Mouse (Mus musculus) liver, postnatal 0 days (tissue): ENCODE measurements at regions not wholly inside any gene's neighbourhood (a gene's known extent, or its start where the extent isn't known, plus 50 kb on each side); places are given as distances from the start of the nearest gene placed in this dataset.

Experiments
- ATAC-seq: fragments of 200-750 bp; cut with Nextera tagmentation; 2 replicates; pipeline ENCODE4 v1.8.0; 2017; ENCODE audit warnings: mild to moderate bottlenecking, moderate library complexity
- DNase-seq: peaks from one replicate; pipeline ENCODE4 v3.0.0-alpha.2; 2016
- H3K27ac ChIP-seq: fragments of 300-500 bp; sonication (generic); 2 replicates; pipeline ENCODE4 v1.5.1; 2014; ENCODE audit warnings: antibody characterized with exemption, moderate library complexity, mild to moderate bottlenecking, low read depth
- H3K27me3 ChIP-seq: fragments of 300-500 bp; sonication (generic); 2 replicates; pipeline ENCODE4 v1.6.1; 2014; ENCODE audit warnings: low read length, control low read depth, mixed read lengths; ENCODE audit not compliant: insufficient read depth
- H3K36me3 ChIP-seq: fragments of 300-500 bp; sonication (generic); replicated peaks from 2 replicates; pipeline ENCODE4 v1.6.1; 2014; ENCODE audit warnings: mild to moderate bottlenecking, control low read depth, low read length, moderate library complexity, mixed read lengths; ENCODE audit not compliant: insufficient read depth
- H3K4me1 ChIP-seq: fragments of 300-500 bp; sonication (generic); 2 replicates; pipeline ENCODE4 v1.6.1; 2014; ENCODE audit warnings: antibody characterized with exemption, mild to moderate bottlenecking, control low read depth; ENCODE audit not compliant: insufficient read depth
- H3K4me2 ChIP-seq: fragments of 300-500 bp; sonication (generic); 2 replicates; pipeline ENCODE4 v1.6.1; 2014; ENCODE audit warnings: low read depth, mild to moderate bottlenecking, low read length, moderate library complexity, mixed read lengths
- H3K4me3 ChIP-seq: fragments of 300-500 bp; sonication (generic); 2 replicates; pipeline ENCODE4 v1.5.1; 2014; ENCODE audit warnings: low read depth, low read length
- H3K9ac ChIP-seq: fragments of 300-500 bp; sonication (generic); replicated peaks from 2 replicates; pipeline ENCODE4 v1.6.1; 2014; ENCODE audit warnings: mild to moderate bottlenecking, moderate library complexity
- H3K9me3 ChIP-seq: fragments of 300-500 bp; sonication (generic); 2 replicates; pipeline ENCODE4 v1.6.1; 2016; ENCODE audit warnings: mild to moderate bottlenecking, control low read depth, low read length, mixed read lengths
- CTCF ChIP-seq: sonication (generic); IDR thresholded peaks from 2 replicates; pipeline ENCODE4 v1.5.1; 2016; ENCODE audit warnings: antibody characterized with exemption, low read depth
- EP300 ChIP-seq: IDR thresholded peaks from 2 replicates; pipeline ENCODE4 v1.6.1; 2016; ENCODE audit warnings: antibody characterized with exemption, low read depth, mild to moderate bottlenecking
- WGBS: fragments of 180-500 bp; shearing (Covaris S2); extraction: QIAGEN DNeasy Blood & Tissue Kit; methylation state at CpG from one replicate; pipeline ENCODE4 v1.1.7; 2014; ENCODE audit not compliant: insufficient replicate concordance; 5-methylcytosine and 5-hydroxymethylcytosine counted together

DNA sequence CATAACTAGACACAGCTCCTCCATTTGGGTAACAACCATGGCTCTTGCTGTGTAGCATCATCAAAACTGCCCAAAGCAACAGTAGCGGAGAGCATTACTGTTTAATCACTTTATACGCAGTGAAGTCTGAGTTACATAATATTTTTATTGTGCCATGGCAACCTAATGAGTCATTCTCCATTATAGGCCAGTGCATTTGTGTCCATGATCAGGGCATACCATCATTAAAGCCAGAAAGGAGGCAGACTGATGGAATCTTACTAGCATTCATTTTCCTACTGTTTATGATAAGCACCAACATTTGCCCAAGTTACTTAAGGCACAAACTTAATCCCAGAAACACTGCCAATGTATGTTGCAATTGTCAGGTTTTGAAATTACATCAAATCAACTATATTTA, 3601.2 kb upstream of the Gm7489 start:
- no peak overlapping the region for H3K4me2 ChIP-seq
- no peaks in the 10 kb centered on the region for H3K36me3 ChIP-seq
- no peak overlapping the region for H3K27ac ChIP-seq
- no peaks in the 10 kb centered on the region for H3K9me3 ChIP-seq
- no peak for DNase-seq
- H3K27me3 ChIP-seq = no peaks in the 10 kb centered on the region
- H3K4me1 ChIP-seq = no peaks in the 10 kb centered on the region
- no peak for ATAC-seq
- H3K9ac ChIP-seq = no peak overlapping the region
- no peak overlapping the region for H3K4me3 ChIP-seq
- TF ChIP-seq CTCF = no peak
- TF ChIP-seq EP300 = no peak
- 85% methylated on average over 2 of the region's 2 CpGs for WGBS

DNA sequence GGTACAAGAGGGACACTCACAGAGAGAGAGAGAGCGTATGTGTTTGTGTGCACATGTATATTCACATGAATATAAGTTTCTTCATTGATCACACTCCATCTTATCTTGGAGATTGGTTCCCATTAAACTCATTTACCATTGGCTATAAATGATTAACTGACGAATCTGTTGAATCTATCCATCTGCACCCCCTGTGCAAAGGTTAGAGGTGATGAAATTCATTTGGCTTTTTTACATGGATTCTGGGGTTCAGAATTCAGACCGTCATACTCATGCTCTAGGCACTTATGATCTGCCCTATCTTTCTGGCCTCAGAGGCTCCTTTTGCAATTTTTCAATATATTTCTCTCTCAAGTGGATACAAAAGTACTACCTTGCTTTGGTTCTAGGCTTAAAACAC, 3582.9 kb upstream of the Gm7489 start:
- DNase-seq (no peak), ATAC-seq (peak; percentile 38; the same call in 1 of the 2 replicates)
- H3K4me1 ChIP-seq = 0 out of 2 replicates have a peak, but pooled peaks cover 4% of the 10 kb centered on the region
- H3K9me3 ChIP-seq = no peaks in the 10 kb centered on the region
- H3K27me3 ChIP-seq = no peaks in the 10 kb centered on the region
- H3K27ac ChIP-seq = no peak overlapping the region
- TF ChIP-seq EP300 (no peak), CTCF (no peak)
- H3K4me2 ChIP-seq = no peak overlapping the region
- H3K4me3 ChIP-seq = no peak overlapping the region
- 63% methylated on average over 3 of the region's 3 CpGs for WGBS
- no peaks in the 10 kb centered on the region for H3K36me3 ChIP-seq
- H3K9ac ChIP-seq = no peak overlapping the region

DNA sequence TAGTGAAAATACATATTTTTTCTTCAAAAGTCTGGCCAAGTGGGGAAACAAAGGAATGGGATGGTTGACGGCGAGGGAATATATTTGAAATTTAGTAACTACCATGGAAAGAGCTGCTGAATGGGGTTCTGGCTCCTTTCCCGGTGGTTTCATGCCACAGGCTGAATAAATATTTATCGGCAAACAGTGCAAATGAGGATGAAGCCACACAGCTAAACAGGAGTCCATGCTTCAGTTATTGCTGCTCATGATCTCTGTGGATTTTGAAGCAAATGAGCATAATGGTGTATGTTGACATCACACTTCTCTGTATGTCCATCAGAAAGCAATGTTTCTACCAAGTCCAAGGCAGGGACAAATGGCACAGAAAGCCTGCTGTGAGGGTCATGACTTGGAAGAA, 3580.6 kb upstream of the Gm7489 start:
- H3K9me3 ChIP-seq = no peaks in the 10 kb centered on the region
- H3K27me3 ChIP-seq = no peaks in the 10 kb centered on the region
- 61% methylated on average over 4 of the region's 4 CpGs for WGBS
- peak; percentile 53; the same call in 1 of the 2 replicates for ATAC-seq
- no peak overlapping the region for H3K4me3 ChIP-seq
- TF ChIP-seq EP300 (no peak), CTCF (no peak)
- no peak overlapping the region for H3K27ac ChIP-seq
- H3K4me1 ChIP-seq = 0 out of 2 replicates have a peak, but pooled peaks cover 4% of the 10 kb centered on the region
- no peak overlapping the region for H3K4me2 ChIP-seq
- peak; percentile 29 for DNase-seq
- no peak overlapping the region for H3K9ac ChIP-seq
- no peaks in the 10 kb centered on the region for H3K36me3 ChIP-seq

DNA sequence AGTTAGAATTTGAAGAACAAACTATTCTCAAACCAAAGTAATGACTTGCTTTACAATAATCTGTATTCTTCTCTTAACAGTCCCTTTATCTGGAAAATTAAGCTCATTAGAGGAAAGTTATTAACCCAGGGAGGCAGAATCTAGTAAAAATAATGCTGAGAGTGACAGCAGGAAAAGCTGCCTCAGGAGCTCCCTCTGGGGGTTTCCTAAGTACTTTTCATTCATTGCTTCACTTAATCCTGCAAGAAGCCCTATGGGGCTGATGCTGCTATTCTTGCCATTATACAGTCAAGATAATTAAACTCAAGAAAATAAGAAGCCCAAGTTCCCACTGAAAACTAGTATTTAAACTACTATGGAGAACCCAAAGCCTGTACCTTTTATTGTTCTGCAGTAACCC, 3563.9 kb upstream of the Gm7489 start:
- H3K27me3 ChIP-seq = no peaks in the 10 kb centered on the region
- H3K27ac ChIP-seq = no peak overlapping the region
- no peaks in the 10 kb centered on the region for H3K4me1 ChIP-seq
- DNase-seq = no peak
- peak; percentile 17; the same call in 1 of the 2 replicates for TF ChIP-seq CTCF
- no peak for TF ChIP-seq EP300
- no peaks in the 10 kb centered on the region for H3K36me3 ChIP-seq
- ATAC-seq = no peak
- no peak overlapping the region for H3K9ac ChIP-seq
- H3K9me3 ChIP-seq = no peaks in the 10 kb centered on the region
- H3K4me2 ChIP-seq = no peak overlapping the region
- H3K4me3 ChIP-seq = no peak overlapping the region

DNA sequence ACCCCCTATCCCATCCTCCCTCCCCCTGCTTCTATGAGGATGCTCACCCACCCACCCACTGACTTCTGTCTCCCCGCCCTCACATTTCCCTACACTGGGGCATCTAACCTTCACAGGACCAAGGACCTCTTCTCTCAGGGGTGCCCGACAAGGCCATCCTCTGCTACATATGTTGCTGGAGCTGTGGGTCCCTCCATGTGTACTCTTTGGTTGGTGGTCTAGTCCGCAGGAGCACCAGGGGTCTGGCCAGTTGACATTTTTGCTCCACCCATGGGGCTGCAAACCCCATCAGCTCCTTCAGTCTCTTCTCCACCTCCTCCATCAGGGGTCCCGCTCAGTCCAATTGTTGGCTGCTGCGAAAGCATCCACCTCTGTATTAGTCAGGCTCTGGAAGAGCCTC, 3539.2 kb upstream of the Gm7489 start:
- Histone ChIP-seq H3K27me3 (no peaks in the 10 kb centered on the region), H3K4me2 (no peak overlapping the region), H3K4me1 (no peaks in the 10 kb centered on the region), H3K9me3 (no peaks in the 10 kb centered on the region), H3K27ac (no peak overlapping the region), H3K4me3 (no peak overlapping the region), H3K9ac (no peak overlapping the region), H3K36me3 (no peaks in the 10 kb centered on the region)
- DNase-seq (no peak), ATAC-seq (no peak)
- TF ChIP-seq CTCF (no peak), EP300 (no peak)
- 85% methylated on average over 5 of the region's 5 CpGs for WGBS

DNA sequence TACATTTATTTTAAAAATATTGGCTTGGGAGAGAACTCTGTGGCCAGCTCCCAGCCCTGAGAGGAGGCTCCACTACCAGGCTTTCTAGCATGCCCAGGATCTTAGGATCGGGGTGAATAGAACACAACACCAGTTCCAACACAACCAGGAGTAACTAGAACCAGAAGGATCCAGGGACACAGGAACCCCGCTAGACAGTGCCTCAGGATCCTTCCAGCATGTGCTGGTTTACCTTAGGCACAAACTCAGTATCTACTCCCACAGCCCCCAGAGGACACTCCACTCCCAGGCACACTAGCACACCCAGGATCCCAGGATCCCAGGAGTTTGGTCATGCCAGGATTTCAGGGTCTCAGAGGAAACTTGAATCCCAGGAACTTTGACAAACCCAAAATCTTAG, 3537.8 kb upstream of the Gm7489 start:
- ATAC-seq (no peak), DNase-seq (no peak)
- no peak overlapping the region for H3K4me3 ChIP-seq
- H3K9me3 ChIP-seq = no peaks in the 10 kb centered on the region
- no peak overlapping the region for H3K4me2 ChIP-seq
- H3K4me1 ChIP-seq = no peaks in the 10 kb centered on the region
- H3K27ac ChIP-seq = no peak overlapping the region
- no peaks in the 10 kb centered on the region for H3K27me3 ChIP-seq
- H3K36me3 ChIP-seq = no peaks in the 10 kb centered on the region
- WGBS = 72% methylated on average over 2 of the region's 2 CpGs
- no peak overlapping the region for H3K9ac ChIP-seq
- TF ChIP-seq CTCF = no peak
- TF ChIP-seq EP300 = no peak
